Mouse (Mus musculus) E14TG2a.4 (cell line): Measurements from ENCODE around the gene Col16a1.
A peak's percentile ranks its signal among the peaks of the same experiment; 100 is the strongest.

Source experiments
- H3K27me3 ChIP-seq: 2 replicates; pipeline ENCODE4 v1.6.1; 2014; ENCODE audit warnings: low read length, control low read depth; ENCODE audit not compliant: insufficient read depth
- H3K36me3 ChIP-seq: 2 replicates; pipeline ENCODE4 v1.6.1; 2014; ENCODE audit warnings: low read length, control low read depth; ENCODE audit not compliant: insufficient read depth
- H3K4me1 ChIP-seq: replicated peaks from 2 replicates; pipeline ENCODE4 v1.6.1; 2014; ENCODE audit warnings: low read depth, low read length, control low read depth
- H3K4me3 ChIP-seq: replicated peaks from 2 replicates; pipeline ENCODE4 v1.5.1; 2014; ENCODE audit warnings: mild to moderate bottlenecking, low read length
- H3K9me3 ChIP-seq: 2 replicates; pipeline ENCODE4 v1.6.1; 2014; ENCODE audit warnings: low read length, control low read depth
- CTCF ChIP-seq: conservative IDR thresholded peaks from 2 replicates; pipeline ENCODE4 v1.5.1; 2014; ENCODE audit warnings: low read length
- NANOG ChIP-seq: IDR thresholded peaks from 2 replicates; pipeline ENCODE4 v1.6.1; 2014; ENCODE audit warnings: borderline replicate concordance, low read length, mixed read lengths
- POU5F1 ChIP-seq: IDR thresholded peaks from 2 replicates; pipeline ENCODE4 v1.6.1; 2014; ENCODE audit warnings: low read length, borderline replicate concordance

Gene Col16a1

GRCm38 (mm10) chr4:130112732-130113131, 65.1 kb downstream of the Col16a1 start:
- Histone ChIP-seq H3K4me1 (peaks cover 43% of the 10 kb centered on the region), H3K27me3 (no peaks in the 10 kb centered on the region), H3K36me3 (peaks cover 30% of the 10 kb centered on the region), H3K4me3 (no peak overlapping the region), H3K9me3 (peaks cover 11% of the 10 kb centered on the region)
- TF ChIP-seq NANOG (no peak), CTCF (no peak), POU5F1 (no peak)

- Histone ChIP-seq H3K4me3 (no peak overlapping the region), H3K9me3 (peaks cover 17% of the 10 kb centered on the region), H3K36me3 (peaks cover 50% of the 10 kb centered on the region), H3K27me3 (no peaks in the 10 kb centered on the region), H3K4me1 (peaks cover 42% of the 10 kb centered on the region)
- TF ChIP-seq NANOG: no peak
- TF ChIP-seq POU5F1: no peak
- no peak for TF ChIP-seq CTCF
Observed at GRCm38 (mm10) chr4:130120752-130121151, 73.1 kb downstream of the Col16a1 start.

DNA sequence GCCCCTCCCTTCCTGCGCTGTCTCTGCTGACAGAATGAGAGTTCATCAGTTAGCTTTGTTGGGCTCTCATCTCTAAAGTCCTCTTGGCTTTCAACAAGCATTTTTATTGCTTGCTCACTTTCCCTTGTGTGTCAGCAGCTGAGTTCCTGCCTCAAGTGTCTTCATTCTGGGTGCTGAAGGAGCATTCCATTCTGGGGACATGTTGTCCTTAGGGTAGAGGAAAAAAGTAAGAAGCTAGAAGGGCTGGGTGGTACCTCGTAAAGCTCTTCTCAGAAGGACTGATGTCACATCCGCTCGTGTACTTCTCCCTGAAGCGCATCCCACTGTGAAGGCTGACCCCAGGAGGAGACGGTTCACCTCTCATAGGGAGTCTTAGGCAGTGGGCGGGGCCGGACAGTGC, 73.9 kb downstream of the Col16a1 start:
- H3K4me3 ChIP-seq: no peak overlapping the region
- no peak for TF ChIP-seq NANOG
- TF ChIP-seq CTCF: no peak
- no peak for TF ChIP-seq POU5F1
- H3K27me3 ChIP-seq: no peaks in the 10 kb centered on the region
- peaks cover 56% of the 10 kb centered on the region for H3K36me3 ChIP-seq
- H3K4me1 ChIP-seq: peaks cover 50% of the 10 kb centered on the region
- H3K9me3 ChIP-seq: peaks cover 17% of the 10 kb centered on the region

GRCm38 (mm10) chr4:130123020-130123419, 75.4 kb downstream of the Col16a1 start:
- H3K27me3 ChIP-seq: no peaks in the 10 kb centered on the region
- peak overlapping the region; percentile 23; the same call in 1 of the 2 replicates for H3K4me3 ChIP-seq
- peaks cover 71% of the 10 kb centered on the region for H3K36me3 ChIP-seq
- TF ChIP-seq NANOG (no peak), CTCF (no peak), POU5F1 (no peak)
- peaks cover 62% of the 10 kb centered on the region for H3K4me1 ChIP-seq
- H3K9me3 ChIP-seq: peaks cover 2% of the 10 kb centered on the region

- H3K4me1 ChIP-seq: peaks cover 62% of the 10 kb centered on the region
- H3K4me3 ChIP-seq: no peak overlapping the region
- H3K9me3 ChIP-seq: no peaks in the 10 kb centered on the region
- H3K27me3 ChIP-seq: no peaks in the 10 kb centered on the region
- TF ChIP-seq NANOG: no peak
- no peak for TF ChIP-seq CTCF
- TF ChIP-seq POU5F1: no peak
- peaks cover 77% of the 10 kb centered on the region for H3K36me3 ChIP-seq
Observed at GRCm38 (mm10) chr4:130124110-130124509, 76.5 kb downstream of the Col16a1 start.

- peaks cover 77% of the 10 kb centered on the region for H3K36me3 ChIP-seq
- TF ChIP-seq CTCF: no peak
- TF ChIP-seq NANOG: no peak
- TF ChIP-seq POU5F1: no peak
- peaks cover 63% of the 10 kb centered on the region for H3K4me1 ChIP-seq
- no peak overlapping the region for H3K4me3 ChIP-seq
- H3K27me3 ChIP-seq: no peaks in the 10 kb centered on the region
- H3K9me3 ChIP-seq: no peaks in the 10 kb centered on the region
Observed at GRCm38 (mm10) chr4:130125164-130125563, 77.5 kb downstream of the Col16a1 start.

GRCm38 (mm10) chr4:130125935-130126334, 78.3 kb downstream of the Col16a1 start:
- H3K4me3 ChIP-seq: no peak overlapping the region
- H3K4me1 ChIP-seq: peaks cover 63% of the 10 kb centered on the region
- H3K9me3 ChIP-seq: no peaks in the 10 kb centered on the region
- H3K36me3 ChIP-seq: peaks cover 70% of the 10 kb centered on the region
- no peaks in the 10 kb centered on the region for H3K27me3 ChIP-seq
- no peak for TF ChIP-seq POU5F1
- TF ChIP-seq NANOG: no peak
- TF ChIP-seq CTCF: no peak

GRCm38 (mm10) chr4:130128907-130129306, 81.3 kb downstream of the Col16a1 start:
- H3K36me3 ChIP-seq: peaks cover 47% of the 10 kb centered on the region
- H3K4me3 ChIP-seq: no peak overlapping the region
- peaks cover 43% of the 10 kb centered on the region for H3K4me1 ChIP-seq
- TF ChIP-seq POU5F1: no peak
- TF ChIP-seq CTCF: no peak
- no peak for TF ChIP-seq NANOG
- H3K27me3 ChIP-seq: peaks cover 13% of the 10 kb centered on the region; the same call in 1 of the 2 replicates
- H3K9me3 ChIP-seq: no peaks in the 10 kb centered on the region

DNA sequence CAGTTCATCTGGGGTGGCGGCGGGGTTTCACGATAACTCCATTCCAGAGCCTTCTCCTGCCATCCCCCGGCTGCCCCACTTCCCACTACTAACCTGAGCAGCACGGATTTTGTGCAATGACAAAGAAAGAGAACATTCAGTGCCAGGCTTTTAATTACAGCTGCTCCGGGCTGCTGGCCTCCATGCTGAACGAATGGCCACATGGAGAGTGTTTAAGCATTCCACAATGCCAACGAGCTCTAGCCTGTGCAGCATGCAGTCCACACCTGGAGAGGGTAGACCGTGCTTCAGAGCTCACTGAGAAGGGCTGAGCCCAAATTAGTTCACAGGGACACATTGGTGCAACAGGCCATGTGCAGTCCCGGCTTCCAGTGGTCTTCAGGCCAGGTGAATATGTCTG, 82.4 kb downstream of the Col16a1 start:
- peaks cover 43% of the 10 kb centered on the region for H3K4me1 ChIP-seq

More for the DNA sequence above, 82.4 kb downstream of the Col16a1 start:
- TF ChIP-seq POU5F1 (no peak), CTCF (no peak), NANOG (no peak)
- Histone ChIP-seq H3K9me3 (no peaks in the 10 kb centered on the region), H3K36me3 (peaks cover 35% of the 10 kb centered on the region), H3K4me3 (no peak overlapping the region), H3K27me3 (peaks cover 25% of the 10 kb centered on the region)
